Mouse (Mus musculus) B cell, adult 2 months (primary cell): ENCODE data around the gene Tspyl3.
A peak's percentile ranks its signal among the peaks of the same experiment; 100 is the strongest.
"Not testable (repeated sequence)": the region's sequence is repeated elsewhere in the genome, so short reads cannot be mapped to it uniquely, and the experiment has no call there.

Experiments used
- DNase-seq, 2 experiments: peaks; one replicate each; pipeline ENCODE4 v3.0.0; 2022

Gene Tspyl3

DNA sequence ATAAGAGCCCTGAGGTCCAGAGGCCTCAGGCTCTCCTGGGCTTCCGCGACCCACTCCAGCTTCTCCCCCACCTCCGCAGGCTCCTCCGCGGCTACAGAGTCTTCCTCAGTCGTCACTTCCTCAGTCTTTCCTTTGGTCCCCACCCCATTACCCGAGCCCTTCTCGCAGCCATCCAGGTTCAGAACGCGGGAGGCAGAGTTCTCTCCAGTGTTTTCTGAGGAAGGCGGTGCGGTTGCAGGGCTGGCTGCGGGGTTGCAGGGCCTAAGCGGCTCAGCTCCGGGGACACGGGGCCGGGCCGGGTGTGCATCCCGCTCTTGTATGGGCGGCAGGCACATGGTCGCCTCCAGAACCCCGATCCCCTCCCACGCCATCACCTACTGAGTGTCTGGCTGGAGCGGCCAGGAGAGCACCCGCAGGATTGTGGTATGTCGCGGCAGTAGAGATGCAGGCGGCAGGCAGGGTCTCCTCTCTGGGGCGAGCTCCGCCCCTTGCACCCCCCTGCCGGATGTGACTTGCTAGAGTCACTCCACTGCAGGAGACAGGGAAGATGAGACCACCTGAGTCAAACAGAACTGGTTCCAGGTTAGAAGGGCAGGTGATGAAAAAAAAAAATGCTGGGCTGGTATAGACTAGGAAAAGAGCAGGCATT, at the start of gene Tspyl3:
Gene Tspyl3, minus strand, starts transcription at position 496 of the 649 bp plus-strand sequence.
- DNase-seq = peak; percentile 64 to 69

GRCm38 (mm10) chr2:153274919-153275247, 49.6 kb upstream of the Tspyl3 start:
- DNase-seq = no peak

DNA sequence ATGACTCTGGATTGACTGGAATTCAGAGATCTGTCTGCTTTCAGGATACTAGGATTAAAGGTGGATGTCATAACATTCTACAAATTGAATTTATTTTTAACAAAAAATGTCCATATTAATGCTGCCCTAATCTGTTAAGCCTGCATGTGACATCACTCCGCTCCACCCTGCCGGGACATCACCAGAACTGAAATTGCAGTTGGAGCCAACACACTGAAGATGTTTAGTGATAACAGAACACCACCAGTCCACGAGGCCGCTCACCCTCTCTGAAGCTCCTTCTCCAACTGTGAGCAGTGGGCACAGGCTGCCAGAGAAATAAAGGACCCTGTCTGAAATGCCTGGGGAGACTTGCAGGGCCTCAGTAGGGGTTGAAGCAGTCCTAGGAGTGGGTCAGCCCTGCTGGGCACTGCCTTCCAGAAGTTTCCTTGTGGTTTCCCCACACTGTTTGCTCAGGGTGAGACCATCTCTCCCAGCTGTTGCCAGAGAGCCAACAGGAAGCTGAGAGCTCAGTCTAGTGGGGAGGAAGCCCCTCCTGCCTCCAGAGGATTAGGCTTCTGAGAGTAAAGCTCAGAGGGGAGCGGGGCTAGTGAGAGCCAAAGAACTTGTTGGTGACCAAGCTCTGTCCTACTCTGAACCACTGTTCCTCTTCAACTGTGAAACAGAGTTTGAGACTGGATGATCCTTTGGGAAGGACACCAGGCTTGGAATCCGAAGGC, 49.1 kb upstream of the Tspyl3 start:
- DNase-seq = not testable (repeated sequence)

DNA sequence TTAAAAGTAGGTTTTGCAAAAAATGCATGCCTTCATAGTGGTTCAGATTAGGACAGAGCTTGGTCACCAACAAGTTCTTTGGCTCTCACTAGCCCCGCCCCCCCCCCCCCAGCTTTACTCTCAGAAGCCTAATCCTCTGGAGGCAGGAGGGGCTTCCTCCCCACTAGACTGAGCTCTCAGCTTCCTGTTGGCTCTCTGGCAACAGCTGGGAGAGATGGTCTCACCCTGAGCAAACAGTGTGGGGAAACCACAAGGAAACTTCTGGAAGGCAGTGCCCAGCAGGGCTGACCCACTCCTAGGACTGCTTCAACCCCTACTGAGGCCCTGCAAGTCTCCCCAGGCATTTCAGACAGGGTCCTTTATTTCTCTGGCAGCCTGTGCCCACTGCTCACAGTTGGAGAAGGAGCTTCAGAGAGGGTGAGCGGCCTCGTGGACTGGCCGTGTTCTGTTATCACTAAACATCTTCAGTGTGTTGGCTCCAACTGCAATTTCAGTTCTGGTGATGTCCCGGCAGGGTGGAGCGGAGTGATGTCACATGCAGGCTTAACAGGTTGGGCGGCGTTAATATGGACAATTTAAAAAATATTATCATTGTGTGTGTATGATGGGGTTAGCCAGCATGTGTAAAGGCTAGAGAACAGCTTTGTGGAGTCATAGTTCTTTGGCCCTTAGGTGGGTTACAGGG, 45.1 kb upstream of the Tspyl3 start:
- DNase-seq = not testable (repeated sequence)

DNA sequence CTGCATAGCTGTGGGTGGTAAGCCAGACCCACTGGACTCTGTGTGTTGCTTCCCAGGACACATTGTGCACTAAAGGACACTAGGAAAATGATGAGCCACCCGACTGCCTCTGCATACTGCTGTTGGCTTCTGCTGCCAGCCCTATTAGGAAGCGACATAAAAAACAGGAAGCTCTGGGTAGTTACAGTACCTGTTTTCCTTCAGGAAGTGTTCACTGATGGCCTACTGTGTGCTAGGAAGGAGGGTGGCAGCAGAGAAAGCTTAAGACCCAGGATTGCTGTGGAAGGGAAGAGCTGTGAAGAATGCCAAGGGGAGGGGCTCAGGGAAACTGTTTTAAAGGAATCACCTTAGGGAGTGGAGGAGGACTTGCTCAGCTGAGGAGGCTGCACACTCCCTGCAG, 42.1 kb upstream of the Tspyl3 start:
- no peak for DNase-seq

DNA sequence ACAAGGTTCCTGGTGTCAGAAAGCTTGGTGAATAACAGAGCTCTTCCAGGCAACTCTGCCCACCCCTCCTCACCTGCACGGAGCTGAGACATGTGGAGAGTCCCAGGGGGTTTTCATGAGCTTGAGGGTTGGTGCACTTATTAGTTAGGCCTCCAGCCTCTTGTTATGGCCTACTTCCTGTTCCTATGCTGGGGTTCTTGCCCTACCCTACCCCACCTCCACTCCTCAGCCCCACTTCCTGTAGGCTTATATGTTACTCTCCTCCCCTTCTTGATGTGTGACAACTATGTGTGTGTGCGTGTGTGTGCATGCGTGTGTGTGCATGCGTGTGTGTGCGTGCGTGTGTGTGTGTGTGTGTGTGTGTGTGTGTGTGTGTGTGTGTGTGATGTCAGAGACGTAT, 37.8 kb upstream of the Tspyl3 start:
- DNase-seq = peak; percentile 67 to 73

GRCm38 (mm10) chr2:153259864-153260674, 34.8 kb upstream of the Tspyl3 start:
- no peak for DNase-seq

DNA sequence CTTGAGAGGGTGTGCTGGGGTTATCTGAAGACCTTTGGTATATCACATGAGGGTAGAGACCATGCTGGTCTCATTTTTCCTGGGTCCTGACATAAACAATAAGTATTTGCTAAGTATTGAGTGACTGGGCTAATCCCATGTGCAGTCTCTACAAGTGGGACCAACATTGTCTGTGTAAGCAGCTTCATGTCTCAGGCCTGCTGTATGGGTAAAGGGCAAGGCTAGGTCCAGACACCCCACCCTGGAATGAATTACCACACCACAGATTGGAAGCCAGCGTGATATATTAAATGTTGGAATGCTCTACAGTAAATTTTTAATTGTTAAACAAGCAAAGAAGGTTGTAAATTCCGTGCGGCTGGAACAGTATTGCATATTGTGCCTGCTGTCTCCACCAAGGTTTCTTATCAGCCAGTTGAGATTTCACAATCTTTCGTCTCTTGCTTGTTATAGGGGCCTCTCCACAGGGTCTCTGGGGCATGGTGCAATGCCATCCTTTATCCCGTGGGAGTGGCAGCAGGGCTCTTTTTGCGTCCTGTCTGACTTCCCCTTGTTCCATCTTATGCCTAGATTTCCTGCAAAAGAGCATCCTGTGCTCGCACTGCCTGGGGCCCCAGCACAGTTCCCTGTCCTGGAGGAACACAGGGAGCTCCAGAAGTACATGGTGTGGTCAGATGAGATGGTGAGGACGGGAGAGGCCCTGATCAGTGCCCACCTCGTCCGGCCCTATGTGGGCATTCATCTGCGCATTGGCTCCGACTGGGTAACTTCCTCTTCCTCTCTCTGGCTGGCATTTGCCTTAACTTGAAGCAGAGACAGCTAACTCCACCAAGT, 34.0 kb upstream of the Tspyl3 start:
- DNase-seq = peak; percentile 48 to 52

GRCm38 (mm10) chr2:153256604-153257003, 31.4 kb upstream of the Tspyl3 start:
- no peak for DNase-seq

- DNase-seq = no peak
Measured at GRCm38 (mm10) chr2:153249751-153250150, 24.5 kb upstream of the Tspyl3 start.

- no peak for DNase-seq
Measured at GRCm38 (mm10) chr2:153242156-153242555, 16.9 kb upstream of the Tspyl3 start.

DNA sequence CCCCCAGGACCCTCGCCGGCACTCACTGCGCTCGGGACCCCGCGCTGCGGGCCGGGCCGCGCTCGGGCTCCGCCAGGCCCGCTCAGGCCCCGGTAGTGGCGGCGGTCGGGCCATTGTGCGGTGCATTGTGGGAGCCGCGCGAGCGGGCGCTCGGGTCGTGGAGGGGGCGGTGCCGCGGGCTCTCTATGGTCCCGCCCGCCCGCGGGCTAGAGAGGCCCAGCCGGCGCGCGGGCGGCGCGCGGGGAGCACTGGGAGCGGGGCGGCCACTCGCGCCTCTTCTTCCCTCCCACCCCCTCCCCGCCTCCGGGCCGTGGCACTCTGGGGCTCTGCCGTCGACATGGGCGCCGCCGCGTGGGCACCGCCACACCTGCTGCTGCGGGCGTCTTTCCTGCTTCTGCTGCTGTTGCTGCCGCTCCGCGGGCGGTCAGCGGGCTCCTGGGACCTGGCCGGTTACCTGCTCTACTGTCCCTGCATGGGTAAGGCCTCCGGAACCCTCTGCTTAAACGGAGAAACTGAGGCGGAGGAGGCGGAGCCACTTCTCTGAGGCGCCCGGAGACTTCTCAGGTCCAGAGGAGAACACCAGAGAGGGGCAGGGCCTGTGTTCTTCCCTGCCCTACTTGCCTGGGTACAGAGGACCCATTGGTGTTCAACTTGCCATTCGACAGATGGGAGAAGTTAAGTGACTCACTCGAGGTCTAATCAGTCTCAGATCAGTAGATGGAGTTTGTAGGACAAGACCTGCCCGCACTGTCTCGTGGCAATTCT, 16.2 kb upstream of the Tspyl3 start, which contains the start of the genes Plagl2 and Pofut1:
Gene Plagl2, minus strand, starts transcription at position 177 of the 765 bp plus-strand sequence.
Gene Pofut1, plus strand, starts transcription at position 284 of the 765 bp plus-strand sequence.
- peak; percentile 89 to 90 for DNase-seq

DNA sequence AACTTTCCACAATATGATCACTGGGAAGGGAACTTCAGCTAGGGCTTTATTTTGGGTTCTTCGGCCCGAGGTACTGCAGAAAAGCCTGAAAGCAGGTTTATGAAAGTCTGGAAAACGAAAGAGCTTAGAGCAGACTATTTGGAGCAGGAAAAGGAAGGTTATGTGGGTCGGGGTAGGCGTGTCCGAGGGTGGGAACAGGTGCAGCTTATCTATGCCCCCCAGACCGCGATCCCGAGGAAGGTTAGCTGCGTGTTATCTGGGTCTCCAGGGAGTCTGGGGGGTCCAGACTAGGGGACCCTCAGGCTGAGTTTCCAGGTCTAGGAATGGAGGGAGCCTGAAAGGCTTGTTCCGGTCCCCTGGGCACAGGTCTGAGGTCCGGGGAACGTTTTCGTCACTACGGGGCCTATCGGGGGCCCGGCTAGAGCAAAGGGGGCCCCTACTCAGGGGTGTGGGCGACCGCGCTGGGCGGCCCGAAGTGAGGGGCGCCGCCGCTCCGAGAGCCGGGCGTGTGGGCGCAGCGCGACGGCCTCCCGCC, 15.5 kb upstream of the Tspyl3 start:
- DNase-seq = no peak

GRCm38 (mm10) chr2:153239860-153240480, 14.7 kb upstream of the Tspyl3 start:
- DNase-seq = no peak

GRCm38 (mm10) chr2:153239021-153239859, 14.0 kb upstream of the Tspyl3 start:
- no peak for DNase-seq

DNA sequence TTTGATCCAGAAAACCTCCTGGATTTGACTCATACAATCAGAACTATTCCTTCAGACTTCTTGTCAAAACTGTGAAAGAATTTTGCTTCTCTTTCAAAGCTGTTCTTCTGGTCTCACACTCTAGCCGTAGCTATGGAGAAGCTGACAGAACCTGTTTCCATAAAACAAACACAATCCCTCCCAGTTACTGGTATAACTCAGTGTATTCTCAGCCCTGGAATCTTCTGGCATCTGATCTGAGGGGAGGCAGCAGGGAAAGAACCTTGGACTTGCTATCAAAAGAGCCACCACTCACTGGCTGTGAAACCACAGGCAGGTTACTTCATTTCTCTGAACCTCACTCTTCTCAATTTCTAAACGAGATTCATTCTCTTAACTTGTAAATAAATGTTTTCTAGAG, 13.2 kb upstream of the Tspyl3 start:
- no peak for DNase-seq

- no peak for DNase-seq
Measured at GRCm38 (mm10) chr2:153237891-153238290, 12.7 kb upstream of the Tspyl3 start.

DNA sequence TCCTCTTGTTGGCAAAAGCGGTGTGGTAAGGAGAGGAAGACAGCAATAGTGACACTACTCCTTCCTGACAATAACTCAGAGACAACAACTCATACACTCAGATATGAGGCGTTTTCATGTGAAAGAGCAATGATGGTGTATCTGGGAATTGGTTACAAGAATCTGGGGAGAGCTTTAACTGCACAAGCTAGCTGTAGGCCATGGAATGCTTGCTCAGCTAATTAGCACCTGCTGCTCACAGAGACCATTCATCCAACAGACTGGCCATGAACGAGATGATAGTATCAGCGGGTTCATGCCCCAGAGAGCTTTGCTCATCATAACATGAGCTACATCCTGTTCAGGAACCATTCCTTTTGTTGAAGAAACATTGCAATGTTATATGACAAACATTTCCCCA, 12.0 kb upstream of the Tspyl3 start:
- no peak for DNase-seq

DNA sequence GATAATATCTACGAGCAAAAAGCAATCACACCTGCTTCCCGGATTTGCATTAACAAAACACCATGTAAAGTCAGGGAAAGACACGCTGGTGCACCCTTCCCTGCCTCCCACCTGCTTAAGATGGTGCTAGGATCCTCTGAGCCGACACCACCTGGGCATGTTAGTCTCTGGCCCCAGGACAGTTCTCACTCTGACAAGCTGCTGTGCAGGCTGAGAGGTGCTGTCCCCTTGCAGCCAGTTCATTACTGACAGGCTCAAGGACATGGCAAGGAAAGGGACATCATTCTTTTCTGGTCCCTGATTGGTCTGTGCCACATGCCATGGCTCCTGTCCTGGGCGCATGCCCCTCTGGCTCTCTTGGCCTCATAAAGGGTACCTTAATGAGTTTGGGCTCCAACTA, 3.3 kb upstream of the Tspyl3 start:
- no peak for DNase-seq

DNA sequence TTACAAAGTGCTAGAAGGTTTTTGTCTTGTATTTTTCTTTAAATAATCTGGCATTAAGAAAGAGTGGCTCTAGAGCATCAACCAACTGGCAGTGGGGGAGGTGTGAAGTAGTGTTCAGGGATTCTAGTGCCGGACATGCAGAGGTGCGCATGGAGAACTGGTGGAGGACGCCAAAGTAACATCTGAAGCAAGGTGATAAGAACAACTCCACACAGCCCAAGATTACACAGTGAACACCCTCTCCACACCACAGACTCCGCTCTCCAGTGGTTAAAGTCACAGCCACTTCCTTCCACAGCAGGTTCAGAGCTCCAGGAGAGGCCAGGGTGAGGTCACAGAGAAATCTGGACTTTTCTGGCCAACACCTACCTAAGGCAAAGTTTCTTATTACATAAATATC, 2.7 kb upstream of the Tspyl3 start:
- no peak for DNase-seq
